Mouse (Mus musculus) thymus, adult 2 months (tissue): ENCODE results near the gene Kri1.

Experiments used
- CTCF ChIP-seq: fragments of 200-500 bp; IDR thresholded peaks from 2 replicates; pipeline ENCODE4 v1.5.1; 2012; ENCODE audit warnings: mild to moderate bottlenecking, control low read depth, low read length, moderate library complexity, borderline replicate concordance; ENCODE audit not compliant: control insufficient read depth, poor library complexity, insufficient read depth; ENCODE audit errors: extremely low read depth
- POLR2A ChIP-seq: fragments of 200-500 bp; IDR thresholded peaks from 2 replicates; pipeline ENCODE4 v1.6.1; 2012; ENCODE audit warnings: mild to moderate bottlenecking, low read length, control low read depth, moderate library complexity; ENCODE audit not compliant: control insufficient read depth, poor library complexity, insufficient read depth; ENCODE audit errors: extremely low read depth

- no peak for TF ChIP-seq POLR2A
- TF ChIP-seq CTCF: no peak
Measured at GRCm38 (mm10) chr9:21224576-21225414, 63.0 kb downstream of the Kri1 start.
